Mouse (Mus musculus): ENCODE results near the gene Ctnnbl1.

- TF ChIP-seq POLR2A (IDR thresholded peaks at IDR 0.05; ENCODE audit: control insufficient read depth, low read depth, low read length) (no peak), CTCF (IDR thresholded peaks at IDR 0.05; ENCODE audit: control insufficient read depth, insufficient read depth, insufficient replicate concordance, low read depth, low read length) (no peak)
Measured at GRCm38 (mm10) chr2:157715586-157716191, 21.5 kb upstream of the Ctnnbl1 start.
